Mouse (Mus musculus) intestine, embryonic 16.5 days (tissue): ENCODE results near the gene H2afj. TPM values are rescaled to one million over a fixed set of nuclear protein-coding genes. Genes with fewer than 3 reads are reported as not detected.
A peak's percentile ranks its signal among the peaks of the same experiment; 100 is the strongest.

ENCODE experiments used
- ATAC-seq: fragments of 200-750 bp; cut with Nextera tagmentation; 2 replicates; pipeline ENCODE4 v1.8.0; 2017; ENCODE audit warnings: moderate TSS enrichment, moderate library complexity
- H3K27ac ChIP-seq: fragments of 300-500 bp; sonication (generic); 2 replicates; pipeline ENCODE4 v1.5.1; 2014; ENCODE audit warnings: mild to moderate bottlenecking, low read length
- H3K27me3 ChIP-seq: fragments of 300-500 bp; sonication (generic); replicated peaks from 2 replicates; pipeline ENCODE4 v1.6.1; 2014; ENCODE audit warnings: low read length, control low read depth, mixed read lengths; ENCODE audit not compliant: control insufficient read depth, insufficient read depth
- H3K36me3 ChIP-seq: fragments of 300-500 bp; sonication (generic); 2 replicates; pipeline ENCODE4 v1.6.1; 2014; ENCODE audit warnings: low read length, control low read depth; ENCODE audit not compliant: control insufficient read depth, insufficient read depth
- H3K4me1 ChIP-seq: fragments of 300-500 bp; sonication (generic); 2 replicates; pipeline ENCODE4 v1.6.1; 2014; ENCODE audit warnings: low read length, control low read depth, mixed read lengths; ENCODE audit not compliant: control insufficient read depth, insufficient read depth
- H3K4me2 ChIP-seq: fragments of 300-500 bp; sonication (generic); 2 replicates; pipeline ENCODE4 v1.6.1; 2014; ENCODE audit warnings: low read depth, low read length, control low read depth
- H3K4me3 ChIP-seq: fragments of 300-500 bp; sonication (generic); 2 replicates; pipeline ENCODE4 v1.5.1; 2014; ENCODE audit warnings: mild to moderate bottlenecking, low read length
- H3K9ac ChIP-seq: fragments of 300-500 bp; sonication (generic); 2 replicates; pipeline ENCODE4 v1.6.1; 2014; ENCODE audit warnings: low read depth, low read length
- H3K9me3 ChIP-seq: fragments of 300-500 bp; sonication (generic); 2 replicates; pipeline ENCODE4 v1.6.1; 2016; ENCODE audit warnings: low read length, control low read depth; ENCODE audit not compliant: control insufficient read depth
- WGBS: fragments of 180-500 bp; shearing (Covaris S2); extraction: QIAGEN DNeasy Blood & Tissue Kit; methylation state at CpG from one replicate; pipeline ENCODE4 v1.1.7; 2014; 5-methylcytosine and 5-hydroxymethylcytosine counted together
- polyA plus RNA-seq: library from polyadenylated mRNA; unstranded; fragments of >200 nt; fragmentation: Nextera tagmentation; extraction: Ambion mirVana; gene quantifications from 2 replicates; pipeline ENCODE4 v1.2.1, GENCODE M21; 2015

H2afj gene
- polyA plus RNA-seq, 1 experiment from 2014 or later = 222 TPM

DNA sequence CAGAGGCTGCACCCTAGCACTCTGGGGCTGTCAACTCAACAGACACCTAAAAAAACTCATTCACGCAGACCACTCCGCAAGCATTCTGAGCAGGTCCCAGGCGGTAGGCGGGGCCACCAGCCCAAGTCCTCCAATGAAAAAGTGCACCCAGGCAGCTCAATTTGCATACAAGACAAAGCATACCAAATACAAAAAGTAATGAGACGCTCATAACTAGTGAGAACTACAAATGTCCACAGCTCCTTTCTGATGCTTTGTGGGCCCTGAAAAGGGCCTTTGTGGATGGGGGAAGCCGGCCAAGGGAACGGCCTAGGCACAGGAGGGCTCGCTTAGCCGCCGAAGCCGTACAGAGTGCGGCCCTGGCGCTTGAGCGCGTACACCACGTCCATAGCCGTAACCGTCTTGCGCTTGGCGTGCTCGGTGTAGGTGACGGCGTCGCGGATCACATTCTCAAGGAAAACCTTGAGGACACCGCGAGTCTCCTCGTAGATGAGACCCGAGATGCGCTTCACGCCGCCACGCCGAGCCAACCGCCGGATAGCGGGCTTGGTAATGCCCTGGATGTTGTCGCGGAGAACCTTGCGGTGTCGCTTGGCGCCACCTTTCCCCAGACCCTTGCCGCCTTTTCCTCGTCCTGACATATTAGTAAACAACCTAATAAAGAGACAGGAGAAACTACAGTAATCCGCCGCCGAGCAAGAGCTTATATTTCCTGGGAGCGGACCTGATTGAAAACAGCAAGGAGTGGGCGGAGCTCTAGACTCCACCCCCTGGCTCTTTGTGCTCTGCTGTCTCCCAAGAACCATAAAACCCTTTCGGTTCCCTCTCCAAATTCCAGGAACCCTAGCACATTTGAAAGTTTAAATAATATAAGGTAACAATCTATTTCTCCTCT is 4.1 kb upstream of the H2afj start, which contains the start of gene Hist4h4:
Gene Hist4h4 (minus strand): TSS at position 677 of the 895 bp plus-strand sequence.
- peak within 1 kb of the TSS; percentile 98 for H3K9ac ChIP-seq
- no peaks in the 10 kb centered on the region for H3K9me3 ChIP-seq
- ATAC-seq = peak; percentile 66
- H3K36me3 ChIP-seq = no peaks in the 10 kb centered on the region
- H3K4me2 ChIP-seq = peak within 1 kb of the TSS; percentile 88
- H3K27ac ChIP-seq = peak within 1 kb of the TSS; percentile 100
- peaks cover 13% of the 10 kb centered on the region for H3K4me1 ChIP-seq
- WGBS = under 1% methylated on average over 50 of the region's 50 CpGs
- H3K27me3 ChIP-seq = no peaks in the 10 kb centered on the region
- peak within 1 kb of the TSS; percentile 81 for H3K4me3 ChIP-seq

DNA sequence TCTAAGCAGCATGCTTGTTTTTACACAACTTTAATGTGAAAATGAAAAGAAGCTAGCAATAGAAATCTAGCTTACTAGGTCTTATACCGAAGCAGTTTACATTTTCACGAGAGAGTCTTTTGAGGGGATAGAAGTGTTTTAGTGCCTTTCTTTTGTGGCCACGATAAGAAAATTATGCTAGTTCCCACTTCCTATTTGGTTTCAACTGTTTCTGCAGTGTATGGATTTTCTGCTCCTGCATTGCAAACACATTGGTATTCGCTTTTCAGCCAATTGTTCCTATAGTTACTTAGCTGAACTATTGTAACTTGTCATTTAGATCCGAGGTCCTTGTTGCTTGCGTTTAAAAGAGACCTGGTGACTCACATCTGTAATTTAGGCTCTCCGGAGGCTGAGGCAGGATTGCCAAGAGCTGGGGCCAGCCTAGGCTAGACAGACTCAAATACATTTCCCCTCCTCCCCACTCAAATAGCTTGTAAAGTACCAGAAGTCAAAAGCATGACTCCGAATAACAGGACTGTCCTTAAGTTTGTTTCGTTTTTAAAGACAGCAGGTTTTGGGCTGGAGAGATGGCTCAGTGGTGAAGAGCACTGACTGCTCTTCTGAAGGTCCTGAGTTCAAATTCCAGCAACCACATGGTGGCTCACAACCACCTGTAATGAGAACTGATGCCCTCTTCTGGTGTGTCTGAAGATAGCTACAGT is 3.2 kb upstream of the H2afj start:
- Histone ChIP-seq H3K9me3 (no peaks in the 10 kb centered on the region), H3K9ac (peak overlapping the region; percentile 56), H3K4me2 (peak overlapping the region; percentile 52), H3K27ac (peak overlapping the region; percentile 100), H3K36me3 (no peaks in the 10 kb centered on the region), H3K4me3 (peak overlapping the region; percentile 81), H3K27me3 (no peaks in the 10 kb centered on the region), H3K4me1 (peaks cover 18% of the 10 kb centered on the region)
- ATAC-seq = no peak
- WGBS = 26% methylated on average over 9 of the region's 9 CpGs

DNA sequence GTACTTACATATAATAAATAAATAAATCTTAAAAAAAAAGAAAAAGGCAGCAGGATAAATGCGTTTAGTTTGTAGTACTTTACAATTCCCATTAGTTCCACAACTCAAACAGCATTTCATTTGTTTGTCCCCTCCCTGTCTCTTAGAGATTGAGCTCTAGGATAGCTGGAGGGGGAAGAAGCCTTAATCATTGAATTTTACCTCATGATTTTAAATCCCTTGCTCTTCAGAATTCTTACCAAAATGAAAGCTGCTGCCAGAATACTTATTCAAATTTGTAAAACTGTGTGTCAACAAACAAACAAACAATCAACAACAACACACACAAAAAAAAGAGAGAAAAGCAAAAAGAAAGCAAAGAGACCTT is 2.7 kb upstream of the H2afj start:
- no peaks in the 10 kb centered on the region for H3K27me3 ChIP-seq
- no peak overlapping the region for H3K4me2 ChIP-seq
- H3K9me3 ChIP-seq = no peaks in the 10 kb centered on the region
- no peak overlapping the region for H3K9ac ChIP-seq
- no peak overlapping the region; the same call in 1 of the 2 replicates for H3K27ac ChIP-seq
- H3K4me3 ChIP-seq = no peak overlapping the region
- peaks cover 22% of the 10 kb centered on the region for H3K4me1 ChIP-seq
- WGBS = 77% methylated on average over 1 of the region's 1 CpGs
- no peak for ATAC-seq
- no peaks in the 10 kb centered on the region for H3K36me3 ChIP-seq

DNA sequence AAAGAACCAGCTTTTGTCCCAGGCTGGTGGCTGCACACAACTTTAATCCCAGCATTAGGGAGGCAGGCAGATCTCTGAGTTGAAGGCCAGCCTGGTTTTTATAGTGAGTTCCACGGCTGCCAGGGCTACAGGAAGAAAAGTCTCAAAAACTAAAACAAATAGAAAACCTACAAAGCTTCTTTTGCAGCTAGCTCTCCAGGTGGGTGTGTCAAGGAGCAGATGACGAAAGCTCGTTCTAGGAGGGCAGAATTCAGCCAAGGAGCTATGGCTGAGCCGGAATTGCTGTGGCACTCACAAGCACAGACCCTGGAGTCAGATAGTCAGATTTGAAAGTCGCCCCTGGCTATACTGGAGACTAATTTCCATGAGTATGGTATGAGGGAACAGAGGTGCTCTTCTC is 1.2 kb upstream of the H2afj start:
- Histone ChIP-seq H3K27ac (peak overlapping the region; percentile 96), H3K9ac (peak overlapping the region; percentile 67), H3K27me3 (no peaks in the 10 kb centered on the region), H3K4me3 (peak overlapping the region; percentile 40), H3K4me2 (peak overlapping the region; percentile 72), H3K9me3 (no peaks in the 10 kb centered on the region), H3K36me3 (peaks cover 1% of the 10 kb centered on the region), H3K4me1 (peaks cover 26% of the 10 kb centered on the region)
- no peak for ATAC-seq
- WGBS = 54% methylated on average over 5 of the region's 5 CpGs

DNA sequence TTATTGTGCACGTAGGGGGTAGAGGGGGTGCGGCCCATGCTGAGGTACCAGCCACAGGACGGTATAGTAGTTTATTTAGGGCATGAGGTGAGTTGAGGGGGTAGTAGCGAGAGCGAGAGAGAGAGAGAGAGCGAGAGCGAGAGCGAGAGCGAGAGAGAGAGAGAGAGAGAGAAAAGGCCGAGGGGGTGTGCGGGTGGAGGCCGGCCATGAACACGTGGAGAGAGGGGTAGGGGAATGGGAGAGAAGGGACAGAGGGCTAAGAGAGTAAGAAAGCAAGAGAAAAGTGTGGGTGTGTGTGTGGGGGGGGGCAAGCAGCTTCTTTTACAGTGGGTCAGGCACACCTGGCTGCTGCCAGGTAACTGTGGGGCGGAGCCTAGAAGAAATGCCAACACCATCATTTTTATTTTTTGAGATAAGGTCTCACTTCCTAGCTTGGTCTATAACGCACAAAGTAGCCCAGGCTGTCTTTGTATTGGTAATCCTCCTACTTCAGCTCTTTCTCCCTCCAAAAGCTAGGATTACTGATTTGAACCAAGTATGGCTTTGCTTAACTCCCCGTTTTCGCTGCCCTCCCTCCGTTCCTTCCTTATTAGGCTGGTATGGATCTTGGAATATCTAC is 540 bp upstream of the H2afj start:
- Histone ChIP-seq H3K9me3 (no peaks in the 10 kb centered on the region), H3K36me3 (peaks cover 8% of the 10 kb centered on the region), H3K27me3 (no peaks in the 10 kb centered on the region), H3K4me1 (peaks cover 26% of the 10 kb centered on the region), H3K4me2 (peak overlapping the region; percentile 72), H3K27ac (peak overlapping the region; percentile 96), H3K9ac (peak overlapping the region; percentile 67), H3K4me3 (peak overlapping the region; percentile 40)
- peak; percentile 17 for ATAC-seq
- 33% methylated on average over 18 of the region's 18 CpGs for WGBS

- Histone ChIP-seq H3K27me3 (no peaks in the 10 kb centered on the region), H3K4me3 (peak overlapping the region; percentile 86), H3K4me2 (peak overlapping the region; percentile 87), H3K4me1 (peaks cover 25% of the 10 kb centered on the region), H3K9ac (peak overlapping the region; percentile 84), H3K9me3 (no peaks in the 10 kb centered on the region), H3K27ac (peak overlapping the region; percentile 87), H3K36me3 (peaks cover 8% of the 10 kb centered on the region)
- WGBS = under 1% methylated on average over 28 of the region's 28 CpGs
- ATAC-seq = peak; percentile 15
Measured at GRCm38 (mm10) chr6:136808631-136809046, 595 bp downstream of the H2afj start.

GRCm38 (mm10) chr6:136809077-136809476 is 1.0 kb downstream of the H2afj start:
- Histone ChIP-seq H3K36me3 (peaks cover 12% of the 10 kb centered on the region), H3K4me1 (peaks cover 25% of the 10 kb centered on the region), H3K9ac (peak overlapping the region; percentile 84), H3K27ac (peak overlapping the region; percentile 87), H3K27me3 (no peaks in the 10 kb centered on the region), H3K4me2 (peak overlapping the region; percentile 87), H3K4me3 (peak overlapping the region; percentile 86), H3K9me3 (no peaks in the 10 kb centered on the region)
- WGBS = 24% methylated on average over 14 of the region's 14 CpGs
- ATAC-seq = 0 out of 2 replicates have a peak, but pooled peaks have one; percentile 9

DNA sequence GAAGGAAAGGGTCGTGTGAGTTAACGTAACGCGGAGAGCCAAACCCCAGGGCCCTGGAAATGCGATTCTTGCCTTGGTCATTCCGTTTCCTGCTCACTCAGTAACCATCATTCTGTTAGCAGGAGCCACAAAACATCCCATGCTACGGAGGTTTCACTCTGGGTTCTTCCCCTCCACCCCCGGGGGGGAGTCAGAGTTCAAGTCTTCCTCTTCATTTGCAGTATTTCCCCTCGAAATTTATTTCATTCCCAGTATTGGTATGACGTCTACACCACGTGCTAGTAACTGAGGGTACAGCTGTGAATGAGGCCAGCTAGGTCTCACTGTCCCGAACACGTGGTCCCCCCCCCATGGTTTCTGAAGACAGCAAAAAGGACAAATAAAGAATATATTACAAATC is 1.6 kb downstream of the H2afj start:
- Histone ChIP-seq H3K4me2 (peak overlapping the region; percentile 87), H3K27ac (peak overlapping the region; percentile 9; the same call in 1 of the 2 replicates), H3K36me3 (peaks cover 14% of the 10 kb centered on the region), H3K4me1 (peaks cover 25% of the 10 kb centered on the region), H3K27me3 (no peaks in the 10 kb centered on the region), H3K9me3 (no peaks in the 10 kb centered on the region), H3K9ac (peak overlapping the region; percentile 84), H3K4me3 (peak overlapping the region; percentile 86)
- WGBS = 66% methylated on average over 13 of the region's 13 CpGs
- ATAC-seq = no peak

DNA sequence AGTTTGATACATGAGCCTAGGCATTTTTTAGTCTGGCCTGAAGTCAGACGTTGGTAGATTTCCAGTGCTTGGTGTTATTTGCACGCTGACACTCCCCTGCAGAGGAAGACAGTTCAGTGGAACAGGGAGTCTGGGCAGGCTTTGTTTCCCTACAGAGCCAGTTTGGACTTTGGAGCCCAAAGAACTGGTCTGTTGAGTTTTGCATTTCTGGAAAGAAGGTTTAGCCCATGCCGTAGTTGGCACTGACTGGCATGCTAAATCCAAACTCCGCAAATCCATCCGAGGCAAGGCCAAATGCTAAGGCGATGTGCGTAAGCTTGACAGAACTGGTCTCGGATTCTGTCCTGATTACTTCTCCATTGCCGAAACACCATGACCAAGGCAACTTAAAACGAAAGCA is 3.2 kb downstream of the H2afj start:
- no peak for ATAC-seq
- peaks cover 25% of the 10 kb centered on the region for H3K36me3 ChIP-seq
- no peak overlapping the region for H3K9ac ChIP-seq
- 0 out of 2 replicates have a peak overlapping the region, but pooled peaks have one; percentile 7 for H3K27ac ChIP-seq
- H3K9me3 ChIP-seq = no peaks in the 10 kb centered on the region
- H3K4me1 ChIP-seq = peaks cover 22% of the 10 kb centered on the region
- no peaks in the 10 kb centered on the region for H3K27me3 ChIP-seq
- WGBS = 79% methylated on average over 10 of the region's 10 CpGs
- H3K4me3 ChIP-seq = no peak overlapping the region
- H3K4me2 ChIP-seq = peak overlapping the region; percentile 27; the same call in 1 of the 2 replicates
